Comparison of ENCODE assay signal across 8 mouse cellular contexts in the genomic region with DNA sequence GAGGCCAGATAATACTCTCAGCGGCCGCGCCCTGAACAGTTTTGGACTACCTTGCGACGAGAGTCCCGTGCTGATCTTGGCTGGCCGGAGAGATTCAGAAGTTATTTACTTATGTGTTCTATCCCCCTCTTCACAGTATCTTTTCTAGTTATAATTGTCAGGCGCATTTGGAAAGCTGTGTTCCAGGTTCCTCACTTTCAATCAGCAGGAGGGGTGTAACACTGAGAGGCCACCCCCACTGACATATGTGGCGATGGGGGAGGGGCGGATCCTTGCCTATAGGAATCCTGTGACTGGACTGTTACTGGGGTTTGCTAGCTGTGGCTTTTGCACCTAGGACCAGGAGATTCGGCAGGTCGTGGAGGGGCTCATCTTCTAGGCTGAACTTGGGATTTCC. TPM values are rescaled to one million over a fixed set of nuclear protein-coding genes. Genes with fewer than 3 reads are reported as not detected.
A peak's percentile ranks its signal among the peaks of the same experiment; 100 is the strongest.
DNase-seq lines count a peak whose midpoint lies in the region; ATAC-seq lines count a peak whose summit lies in the region.

No protein-coding gene starts in this region.

- ATAC-seq in erythroblast, adult 5-6 weeks (replicated peaks; ENCODE audit: low FRiP score, poor library complexity, severe bottlenecking): no peak
- ATAC-seq in embryonic facial prominence, embryonic 15.5 days (ENCODE audit: insufficient number of reproducible peaks, low FRiP score, low TSS enrichment, low read depth): no peak
- no peak for ATAC-seq in hindbrain, embryonic 16.5 days
- no peak for ATAC-seq in liver, embryonic 13.5 days (ENCODE audit: low read depth)

- H3K36me3 ChIP-seq in erythroblast, embryonic 14.5 days (ENCODE audit: control insufficient read depth): no peaks in the 10 kb centered on the region
- H3K36me3 ChIP-seq in embryonic facial prominence, embryonic 15.5 days: no peaks in the 10 kb centered on the region
- no peaks in the 10 kb centered on the region for H3K36me3 ChIP-seq in hindbrain, embryonic 16.5 days (ENCODE audit: control insufficient read depth, insufficient read depth, low read length)
- no peaks in the 10 kb centered on the region for H3K36me3 ChIP-seq in liver, embryonic 13.5 days

- H3K27me3 ChIP-seq in erythroblast, embryonic 14.5 days (ENCODE audit: control insufficient read depth): peaks cover 21% of the 10 kb centered on the region
- H3K27me3 ChIP-seq in embryonic facial prominence, embryonic 15.5 days: no peaks in the 10 kb centered on the region
- no peaks in the 10 kb centered on the region for H3K27me3 ChIP-seq in hindbrain, embryonic 16.5 days (replicated peaks; ENCODE audit: control insufficient read depth, insufficient read depth, low read length)
- peaks cover 4% of the 10 kb centered on the region; the same call in 1 of the 2 replicates for H3K27me3 ChIP-seq in liver, embryonic 13.5 days

- peak overlapping the region; percentile 93 for H3K4me2 ChIP-seq in embryonic facial prominence, embryonic 15.5 days (replicated peaks)
- peak overlapping the region; percentile 72 for H3K4me2 ChIP-seq in hindbrain, embryonic 16.5 days (ENCODE audit: low read length)
- H3K4me2 ChIP-seq in liver, embryonic 13.5 days: peak overlapping the region; percentile 98

- DNase-seq in NIH3T3 (ENCODE audit: low read depth): peak; percentile 74
- DNase-seq in liver, embryonic 13.5 days: peak; percentile 40
- DNase-seq in retina, postnatal 7 days (ENCODE audit: low read depth, low spot score): peak; percentile 8
- no peak for DNase-seq in spleen, postnatal 36 days (ENCODE audit: low spot score in 2 of 2)

- H3K27ac ChIP-seq in embryonic facial prominence, embryonic 15.5 days (replicated peaks): peak overlapping the region; percentile 88; the same call in 1 of the 2 replicates
- H3K27ac ChIP-seq in hindbrain, embryonic 16.5 days (ENCODE audit: low read depth, low read length): peak overlapping the region; percentile 93
- H3K27ac ChIP-seq in liver, embryonic 13.5 days: peak overlapping the region; percentile 77; the same call in 1 of the 2 replicates

- peaks cover 6% of the 10 kb centered on the region; the same call in 1 of the 2 replicates for H3K9me3 ChIP-seq in erythroblast, embryonic 14.5 days (ENCODE audit: control insufficient read depth, low read length)
- H3K9me3 ChIP-seq in embryonic facial prominence, embryonic 15.5 days (replicated peaks): no peaks in the 10 kb centered on the region
- no peaks in the 10 kb centered on the region for H3K9me3 ChIP-seq in hindbrain, embryonic 16.5 days (ENCODE audit: control insufficient read depth, low read length)
- H3K9me3 ChIP-seq in liver, embryonic 13.5 days (replicated peaks): no peaks in the 10 kb centered on the region

- WGBS in embryonic facial prominence, embryonic 15.5 days: 3% methylated on average over 12 of the region's 12 CpGs
- WGBS in hindbrain, embryonic 16.5 days: 3% methylated on average over 12 of the region's 12 CpGs
- 2% methylated on average over 12 of the region's 12 CpGs for whole genome bisulfite sequencing in liver, embryonic 13.5 days (ENCODE audit: insufficient replicate concordance)

- H3K4me1 ChIP-seq in erythroblast, embryonic 14.5 days (ENCODE audit: control insufficient read depth): peaks cover 60% of the 10 kb centered on the region
- peaks cover 34% of the 10 kb centered on the region for H3K4me1 ChIP-seq in embryonic facial prominence, embryonic 15.5 days
- H3K4me1 ChIP-seq in hindbrain, embryonic 16.5 days (ENCODE audit: control insufficient read depth, insufficient read depth, low read depth, low read length): peaks cover 21% of the 10 kb centered on the region
- H3K4me1 ChIP-seq in liver, embryonic 13.5 days (replicated peaks): peaks cover 67% of the 10 kb centered on the region

- peak overlapping the region; percentile 68 for H3K9ac ChIP-seq in embryonic facial prominence, embryonic 15.5 days
- H3K9ac ChIP-seq in hindbrain, embryonic 16.5 days (ENCODE audit: low read depth, low read length): peak overlapping the region; percentile 96
- H3K9ac ChIP-seq in liver, embryonic 13.5 days: peak overlapping the region; percentile 92

- peak overlapping the region; percentile 84 for H3K4me3 ChIP-seq in erythroblast, embryonic 14.5 days (replicated peaks)
- H3K4me3 ChIP-seq in embryonic facial prominence, embryonic 15.5 days (replicated peaks): peak overlapping the region; percentile 78
- peak overlapping the region; percentile 82 for H3K4me3 ChIP-seq in hindbrain, embryonic 16.5 days (ENCODE audit: low read length)
- H3K4me3 ChIP-seq in liver, embryonic 13.5 days (replicated peaks): peak overlapping the region; percentile 92

RNA-seq across cellular contexts. Expression of gene Hic2, which starts 1.1 kb away (rescaled TPM):
- 0.13 and 0.20 TPM in 2 replicates for polyA plus RNA-seq in erythroblast, embryonic 14.5 days (2012)
- 0.96 TPM in 1 of 2 replicates, not detected in the other for total RNA-seq in erythroblast, adult 5-6 weeks (2015; ENCODE audit: low replicate concordance)
- 0.14 and 0.60 TPM in 2 replicates for total RNA-seq in erythroblast, adult 5-6 weeks (2017; ENCODE audit: low replicate concordance)
- polyA plus RNA-seq in embryonic facial prominence, embryonic 15.5 days (2015; fragmentation: Nextera tagmentation; extraction: Ambion mirVana): 4.8 and 5.6 TPM in 2 replicates
- polyA plus RNA-seq in hindbrain, embryonic 16.5 days (2015; fragmentation: Nextera tagmentation; extraction: Ambion mirVana): 6.1 and 7.1 TPM in 2 replicates
- 2.9 and 3.2 TPM in 2 replicates for polyA plus RNA-seq in liver, embryonic 13.5 days (2015; fragmentation: Nextera tagmentation; extraction: Ambion mirVana)

RNA-seq across cellular contexts. Expression of gene Rimbp3, which starts 26.1 kb away (rescaled TPM):
- polyA plus RNA-seq in erythroblast, embryonic 14.5 days (2012): not detected in 2 replicates
- total RNA-seq in erythroblast, adult 5-6 weeks (2015; ENCODE audit: low replicate concordance): 1.3 TPM in 1 of 2 replicates, not detected in the other
- total RNA-seq in erythroblast, adult 5-6 weeks (2017; ENCODE audit: low replicate concordance): 0.28 TPM in 1 of 2 replicates, not detected in the other
- polyA plus RNA-seq in embryonic facial prominence, embryonic 15.5 days (2015; fragmentation: Nextera tagmentation; extraction: Ambion mirVana): 0.46 and 0.57 TPM in 2 replicates
- 1.7 and 1.9 TPM in 2 replicates for polyA plus RNA-seq in hindbrain, embryonic 16.5 days (2015; fragmentation: Nextera tagmentation; extraction: Ambion mirVana)
- 0.12 and 0.14 TPM in 2 replicates for polyA plus RNA-seq in liver, embryonic 13.5 days (2015; fragmentation: Nextera tagmentation; extraction: Ambion mirVana)

RNA-seq across cellular contexts. Expression of gene Ube2l3, which starts 32.0 kb away (rescaled TPM):
- polyA plus RNA-seq in erythroblast, embryonic 14.5 days (2012): 11.7 and 11.9 TPM in 2 replicates
- total RNA-seq in erythroblast, adult 5-6 weeks (2015; ENCODE audit: low replicate concordance): 77.2 and 91.3 TPM in 2 replicates
- total RNA-seq in erythroblast, adult 5-6 weeks (2017; ENCODE audit: low replicate concordance): 16.7 and 33.8 TPM in 2 replicates
- polyA plus RNA-seq in embryonic facial prominence, embryonic 15.5 days (2015; fragmentation: Nextera tagmentation; extraction: Ambion mirVana): 304 and 312 TPM in 2 replicates
- polyA plus RNA-seq in hindbrain, embryonic 16.5 days (2015; fragmentation: Nextera tagmentation; extraction: Ambion mirVana): 294 and 296 TPM in 2 replicates
- polyA plus RNA-seq in liver, embryonic 13.5 days (2015; fragmentation: Nextera tagmentation; extraction: Ambion mirVana): 247 and 282 TPM in 2 replicates

RNA-seq across cellular contexts. Expression of gene Tmem191c, which starts 41.4 kb away (rescaled TPM):
- polyA plus RNA-seq in erythroblast, embryonic 14.5 days (2012): 0.08 and 0.20 TPM in 2 replicates
- total RNA-seq in erythroblast, adult 5-6 weeks (2015; ENCODE audit: low replicate concordance): 6.7 TPM in 1 of 2 replicates, not detected in the other
- total RNA-seq in erythroblast, adult 5-6 weeks (2017; ENCODE audit: low replicate concordance): 2.1 TPM in 1 of 2 replicates, not detected in the other
- polyA plus RNA-seq in embryonic facial prominence, embryonic 15.5 days (2015; fragmentation: Nextera tagmentation; extraction: Ambion mirVana): 14.5 and 15.2 TPM in 2 replicates
- polyA plus RNA-seq in hindbrain, embryonic 16.5 days (2015; fragmentation: Nextera tagmentation; extraction: Ambion mirVana): 85.8 and 111 TPM in 2 replicates
- polyA plus RNA-seq in liver, embryonic 13.5 days (2015; fragmentation: Nextera tagmentation; extraction: Ambion mirVana): 2.8 and 3.2 TPM in 2 replicates

Comparison
In these comparisons a context has a peak if more than half of its experiments do, and no peak if none do; other contexts are left out.
1. DNase-seq: peak in NIH3T3 (single experiment), liver, embryonic 13.5 days (single experiment) and retina, postnatal 7 days (single experiment); none in spleen, postnatal 36 days (0 of 2).
2. RNA of gene Ube2l3, which starts 32.0 kb away (polyA plus RNA-seq): 304 to 312 TPM in embryonic facial prominence, embryonic 15.5 days, 294 to 296 TPM in hindbrain, embryonic 16.5 days and 247 to 282 TPM in liver, embryonic 13.5 days; 11.7 to 11.9 TPM in erythroblast, embryonic 14.5 days; every median in the first group is over 10 times any median in the second.
3. Peak in every context shown above with its lines, with median percentiles within 50 percentile points of each other: H3K4me3 ChIP-seq, H3K27ac ChIP-seq, H3K4me2 ChIP-seq and H3K9ac ChIP-seq.